Mouse (Mus musculus): ENCODE measurements around the gene Pgap1. TPM values are rescaled to one million over a fixed set of nuclear protein-coding genes. Genes with fewer than 3 reads are reported as not detected.

The Pgap1 gene
- total RNA-seq, 2 experiments from 2014 or later, result 17.6 to 21.4 TPM

- DNase-seq (ENCODE audit: low spot score in 2 of 2), result no peak
- TF ChIP-seq CTCF (conservative IDR thresholded peaks at IDR 0.05), result no peak
- H3K27ac ChIP-seq, result no peak overlapping the region
- no peak overlapping the region for H3K4me3 ChIP-seq
Measured at GRCm38 (mm10) chr1:54493496-54493895, 64.0 kb downstream of the Pgap1 start.

GRCm38 (mm10) chr1:54492435-54492841, 65.0 kb downstream of the Pgap1 start:
- Histone ChIP-seq H3K27ac (no peak overlapping the region), H3K4me3 (no peak overlapping the region)
- TF ChIP-seq CTCF (conservative IDR thresholded peaks at IDR 0.05), result peak; percentile 67
- no peak for DNase-seq (ENCODE audit: low spot score in 2 of 2)

GRCm38 (mm10) chr1:54484744-54485420, 72.6 kb downstream of the Pgap1 start:
- no peak overlapping the region for H3K27ac ChIP-seq
- no peak for TF ChIP-seq CTCF (conservative IDR thresholded peaks at IDR 0.05)
- DNase-seq (ENCODE audit: low spot score in 2 of 2), result no peak
- H3K4me3 ChIP-seq, result no peak overlapping the region

GRCm38 (mm10) chr1:54480491-54480890, 77.0 kb downstream of the Pgap1 start:
- H3K4me3 ChIP-seq, result no peak overlapping the region
- no peak overlapping the region for H3K27ac ChIP-seq
- TF ChIP-seq CTCF (conservative IDR thresholded peaks at IDR 0.05), result no peak
- DNase-seq (ENCODE audit: low spot score in 2 of 2), result no peak

- TF ChIP-seq CTCF (conservative IDR thresholded peaks at IDR 0.05), result no peak
- Histone ChIP-seq H3K4me3 (no peak overlapping the region), H3K27ac (no peak overlapping the region)
- peak; percentile 24 to 49 for DNase-seq (ENCODE audit: low spot score in 2 of 2)
Measured at GRCm38 (mm10) chr1:54468662-54469061, 88.8 kb downstream of the Pgap1 start.

DNA sequence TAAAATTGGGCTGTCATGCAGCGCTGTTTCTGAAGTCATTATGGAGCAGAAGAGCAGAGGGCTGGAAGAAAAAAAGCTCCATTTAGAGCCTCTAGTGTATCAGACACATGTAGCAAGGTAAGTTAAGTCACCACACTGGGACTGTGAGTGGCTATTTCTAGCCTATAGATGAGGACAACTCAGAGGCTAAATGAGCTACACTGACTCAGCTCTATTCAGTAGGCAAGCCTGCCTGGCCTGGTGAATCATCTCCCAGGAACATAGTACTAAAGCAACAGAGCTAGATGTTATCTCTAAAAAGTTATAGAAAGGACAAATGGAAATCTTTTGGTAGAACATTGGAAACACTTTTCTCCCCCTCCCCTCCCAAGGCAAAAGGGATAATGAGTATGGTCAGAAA, 90.1 kb downstream of the Pgap1 start:
- no peak for DNase-seq (ENCODE audit: low spot score in 2 of 2)
- no peak for TF ChIP-seq CTCF (conservative IDR thresholded peaks at IDR 0.05)
- Histone ChIP-seq H3K27ac (no peak overlapping the region), H3K4me3 (no peak overlapping the region)

- Histone ChIP-seq H3K4me3 (no peak overlapping the region), H3K27ac (no peak overlapping the region)
- DNase-seq (ENCODE audit: low spot score in 2 of 2), result no peak
- no peak for TF ChIP-seq CTCF (conservative IDR thresholded peaks at IDR 0.05)
Measured at GRCm38 (mm10) chr1:54452116-54452515, 105.4 kb downstream of the Pgap1 start.

DNA sequence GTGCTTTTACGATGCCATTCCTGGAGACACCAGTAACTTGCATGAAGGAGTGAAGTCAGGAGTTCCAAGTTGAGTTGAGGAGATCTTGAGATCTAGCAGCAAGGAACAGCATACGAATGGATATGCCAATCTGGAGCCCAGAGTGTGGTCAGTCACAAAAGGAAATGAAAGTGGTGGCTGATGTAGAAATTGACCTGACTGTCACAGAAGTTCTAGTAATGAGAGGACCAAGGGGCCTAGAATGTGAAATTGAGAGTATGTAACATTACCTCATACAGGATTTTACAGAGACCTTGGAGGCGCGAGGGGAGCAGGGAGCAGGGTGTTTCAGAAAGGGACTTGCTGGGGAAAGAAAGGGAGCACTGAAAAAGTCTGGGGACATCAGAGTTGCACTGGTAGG, 108.7 kb downstream of the Pgap1 start:
- no peak for TF ChIP-seq CTCF (conservative IDR thresholded peaks at IDR 0.05)
- no peak for DNase-seq (ENCODE audit: low spot score in 2 of 2)
- no peak overlapping the region for H3K4me3 ChIP-seq
- no peak overlapping the region for H3K27ac ChIP-seq

DNA sequence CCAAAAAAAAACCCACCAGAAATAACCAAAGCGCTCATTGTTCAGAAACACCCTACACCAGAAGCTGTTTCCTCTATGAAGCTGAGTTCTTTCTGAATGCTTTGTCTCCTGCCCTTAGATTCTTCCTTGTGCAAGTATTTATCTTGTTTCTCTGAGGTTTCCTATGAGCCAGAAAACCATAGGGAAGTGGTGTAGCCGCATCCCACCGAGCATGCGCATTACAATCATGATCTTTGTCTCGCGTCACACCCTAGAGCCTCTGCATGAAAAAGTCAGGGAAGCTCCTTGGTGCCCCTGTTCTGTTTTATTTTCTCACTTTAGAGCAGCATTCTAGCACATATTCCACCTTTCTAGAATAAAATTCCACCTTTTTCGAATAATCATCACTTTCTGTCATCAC, 113.8 kb downstream of the Pgap1 start:
- Histone ChIP-seq H3K27ac (no peak overlapping the region), H3K4me3 (no peak overlapping the region)
- DNase-seq (ENCODE audit: low spot score in 2 of 2), result no peak
- TF ChIP-seq CTCF (conservative IDR thresholded peaks at IDR 0.05), result no peak

GRCm38 (mm10) chr1:54439080-54439476, 118.4 kb downstream of the Pgap1 start:
- peak overlapping the region; percentile 86 for H3K27ac ChIP-seq
- peak overlapping the region; percentile 97 for H3K4me3 ChIP-seq
- TF ChIP-seq CTCF (conservative IDR thresholded peaks at IDR 0.05), result no peak
- no peak for DNase-seq (ENCODE audit: low spot score in 2 of 2)

DNA sequence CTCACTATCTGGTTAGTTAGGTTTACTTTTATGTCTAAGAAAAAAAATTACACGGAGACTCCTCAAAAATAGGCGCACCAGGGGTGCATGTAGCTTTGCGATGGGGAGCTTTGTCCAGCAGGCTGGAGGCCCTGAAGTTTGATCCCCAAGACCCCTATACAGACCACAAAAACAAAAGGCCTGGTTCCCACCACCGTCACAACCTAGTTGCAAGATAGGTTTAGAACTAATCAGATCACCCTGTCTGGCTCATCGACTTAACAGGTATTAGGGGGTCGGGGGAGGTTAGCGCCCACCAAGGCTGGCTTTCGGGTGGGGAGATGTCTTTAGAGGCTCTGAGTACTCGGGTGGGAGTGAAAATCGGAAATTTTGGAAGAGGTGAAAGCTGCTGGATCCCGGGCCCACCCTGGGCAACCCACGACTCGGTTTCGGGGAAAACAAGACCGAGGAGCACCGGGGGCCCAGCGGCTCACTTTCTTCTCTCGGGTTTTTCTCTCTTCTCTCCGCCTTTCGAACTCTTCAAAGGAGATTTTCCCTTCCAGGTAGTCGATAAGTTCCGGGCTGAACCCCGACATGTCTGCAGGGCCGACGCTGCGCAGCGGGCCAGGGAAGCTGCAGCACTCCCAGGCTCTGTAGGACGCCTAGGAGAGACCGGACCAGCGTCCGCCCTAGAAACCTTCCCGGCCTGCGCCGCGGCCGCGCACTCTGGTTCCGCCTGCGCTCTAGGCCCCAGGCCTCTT, 119.0 kb downstream of the Pgap1 start, which contains the start of gene Gtf3c3:
Gtf3c3 (minus strand) TSS at position 632 of the 740 bp plus-strand sequence.
- DNase-seq (ENCODE audit: low spot score in 2 of 2), result peak; percentile 61 to 83
- 0 out of 2 replicates have a peak, but pooled peaks have one; percentile 3 for TF ChIP-seq CTCF (conservative IDR thresholded peaks at IDR 0.05)
- peak within 1 kb of the TSS; percentile 86 for H3K27ac ChIP-seq
- H3K4me3 ChIP-seq, result peak within 1 kb of the TSS; percentile 97

Other genes starting within 250 kb of the Pgap1 start
- gene Gtf3c3, start 118.7 kb downstream of the Pgap1 start, total RNA-seq (2021), result 10 to 100 TPM; 31.4 to 34.1 TPM

All from layer of hippocampus, adult 2 months (tissue).